Mouse (Mus musculus) retina, postnatal 1 day (tissue): ENCODE results near the gene Eif4ebp2.

Source experiments
- DNase-seq: peaks from one replicate; pipeline ENCODE4 v3.0.0-alpha.2; 2012

The Eif4ebp2 gene

DNA sequence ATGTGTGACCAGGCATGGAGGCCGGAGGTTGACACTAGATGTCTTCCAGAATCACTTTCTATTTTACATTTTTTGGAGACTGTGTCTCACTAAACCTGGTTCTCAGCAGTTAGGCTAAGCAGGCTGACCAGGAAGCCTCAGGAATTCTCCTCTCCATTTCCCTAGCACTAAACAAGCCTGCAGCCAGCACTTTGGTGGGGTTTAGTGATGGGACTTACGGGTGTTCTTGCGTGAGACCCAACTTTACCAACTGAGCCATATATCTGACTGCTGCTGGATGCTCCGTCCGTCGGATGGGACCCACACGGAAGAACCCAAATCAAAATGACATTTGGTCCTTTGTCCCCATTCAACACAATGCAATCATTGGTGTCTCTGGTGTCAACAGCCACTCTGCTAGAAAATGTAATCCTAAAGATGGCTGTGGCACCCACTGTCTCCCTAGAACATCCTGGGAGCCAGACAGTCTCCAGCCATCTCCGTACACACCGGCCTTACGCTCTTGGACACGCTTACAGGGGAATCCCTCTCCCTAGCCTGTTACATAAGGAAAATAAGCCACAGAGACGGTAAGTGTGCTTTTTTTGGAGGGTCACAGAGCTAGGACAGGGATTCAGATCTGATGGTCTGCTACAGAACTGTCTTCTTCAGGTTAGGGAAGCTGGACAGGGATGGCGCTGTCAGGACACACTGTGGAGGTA, 73.0 kb downstream of the Eif4ebp2 start:
- DNase-seq, result no peak

DNA sequence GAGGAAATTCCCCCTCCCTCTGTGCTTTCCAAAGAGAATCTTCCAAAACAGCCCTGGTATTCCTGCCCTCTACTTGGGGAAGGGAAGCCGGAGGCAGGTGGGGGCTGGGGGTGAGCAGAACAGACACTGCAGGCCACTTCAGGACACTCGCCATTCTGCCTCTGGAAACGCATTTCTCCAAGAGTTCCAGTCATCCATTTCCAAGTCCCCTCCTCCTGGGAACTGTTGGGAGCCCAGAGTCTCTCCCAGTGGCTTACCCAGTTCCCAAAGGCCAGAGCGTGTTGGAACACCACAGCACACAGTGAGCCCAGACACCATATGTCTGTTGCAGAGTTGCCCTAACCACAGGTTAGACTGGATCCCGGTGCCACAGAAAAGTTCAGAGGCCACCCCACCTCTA, 73.8 kb downstream of the Eif4ebp2 start:
- no peak for DNase-seq
